Mouse (Mus musculus) liver, embryonic 14.5 days (tissue): ENCODE results near the gene Umps.

ENCODE experiments used
- CTCF ChIP-seq: IDR thresholded peaks from 2 replicates; pipeline ENCODE4 v1.5.1; 2016; ENCODE audit warnings: antibody characterized with exemption, low read depth, control low read depth
- EP300 ChIP-seq: IDR thresholded peaks from 2 replicates; pipeline ENCODE4 v1.6.1; 2016; ENCODE audit warnings: antibody characterized with exemption, low read depth

DNA sequence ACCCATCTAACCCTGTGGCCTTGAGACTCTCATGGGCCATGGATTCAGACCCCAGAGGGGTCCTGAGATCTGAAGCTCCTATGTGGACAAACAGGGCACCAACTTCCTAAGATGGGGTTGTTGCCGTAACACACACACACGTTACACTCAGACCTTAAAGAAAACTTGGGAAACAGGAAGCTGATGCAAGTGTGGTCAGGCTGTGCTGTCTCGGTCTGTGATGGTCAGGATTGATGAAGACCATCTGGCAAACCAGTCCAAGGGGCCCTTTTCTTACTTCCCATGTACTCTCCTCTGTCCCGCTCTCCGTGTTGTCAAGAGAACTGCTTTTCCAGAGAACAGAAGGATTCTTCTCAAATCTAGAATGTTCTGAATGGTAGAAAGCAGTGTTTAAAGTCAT is 45.3 kb downstream of the Umps start:
- no peak for TF ChIP-seq CTCF
- no peak for TF ChIP-seq EP300
